Mouse (Mus musculus): ENCODE measurements around the gene Gpr160. TPM values are rescaled to one million over a fixed set of nuclear protein-coding genes. Genes with fewer than 3 reads are reported as not detected.
A peak's percentile ranks its signal among the peaks of the same experiment; 100 is the strongest.

The Gpr160 gene
- polyA plus RNA-seq (2015; fragmentation: Nextera tagmentation; extraction: Ambion mirVana) = 21.2 and 21.5 TPM in 2 replicates

- H3K9me3 ChIP-seq (ENCODE audit: control insufficient read depth, low read length) = no peaks in the 10 kb centered on the region
- H3K4me1 ChIP-seq (replicated peaks; ENCODE audit: control insufficient read depth, insufficient read depth) = no peaks in the 10 kb centered on the region
- DNase-seq (ENCODE audit: low spot score) = peak; percentile 86
- no peaks in the 10 kb centered on the region for H3K27me3 ChIP-seq (ENCODE audit: control insufficient read depth, insufficient read depth, low read length)
- H3K9ac ChIP-seq (ENCODE audit: low read length) = peak within 1 kb of the TSS; percentile 74
- WGBS = under 1% methylated on average over 65 of the region's 75 CpGs
- peak; percentile 97 for ATAC-seq (ENCODE audit: low FRiP score, low TSS enrichment)
- H3K36me3 ChIP-seq (ENCODE audit: control insufficient read depth, insufficient read depth, low read length) = no peaks in the 10 kb centered on the region
- peak within 1 kb of the TSS; percentile 93 for H3K4me2 ChIP-seq (replicated peaks; ENCODE audit: low read depth)
- TF ChIP-seq CTCF (IDR thresholded peaks at IDR 0.05; ENCODE audit: low read depth) = peak; percentile 74
- TF ChIP-seq EP300 (optimal IDR thresholded peaks at IDR 0.05) = no peak
- peak within 1 kb of the TSS; percentile 60 for H3K4me3 ChIP-seq (ENCODE audit: low read depth, low read length)
- H3K27ac ChIP-seq (replicated peaks) = peak within 1 kb of the TSS; percentile 93
Measured at GRCm38 (mm10) chr3:30855604-30856458, at the start of gene Gpr160. TSS of gene Gpr160 (plus strand) at chr3:30855950.

DNA sequence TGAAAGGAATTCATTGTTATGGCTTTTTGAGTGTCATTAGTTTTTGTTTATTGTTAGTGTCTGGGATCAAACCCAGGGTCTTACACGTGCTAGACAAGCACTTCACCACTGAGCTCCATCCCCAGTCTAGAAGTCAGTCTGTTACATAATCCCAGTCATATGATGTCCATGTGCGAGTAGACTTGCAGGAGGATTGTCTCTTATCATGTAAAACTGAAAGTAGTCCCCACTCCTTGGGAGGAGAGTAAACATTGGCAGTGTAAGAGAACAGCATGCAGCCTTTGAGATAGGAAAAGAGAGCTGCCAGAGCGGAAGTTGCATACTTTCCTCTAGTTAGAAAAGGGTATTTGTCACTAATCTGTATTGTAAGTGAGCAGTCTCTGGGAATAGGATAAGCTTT, 42.9 kb upstream of the Gpr160 start:
- Histone ChIP-seq H3K27me3 (ENCODE audit: control insufficient read depth, insufficient read depth, low read length) (no peaks in the 10 kb centered on the region), H3K36me3 (ENCODE audit: control insufficient read depth, insufficient read depth, low read length) (peaks cover 8% of the 10 kb centered on the region; the same call in 1 of the 2 replicates), H3K27ac (replicated peaks) (no peak overlapping the region), H3K9ac (ENCODE audit: low read length) (no peak overlapping the region), H3K4me3 (ENCODE audit: low read depth, low read length) (no peak overlapping the region), H3K4me1 (replicated peaks; ENCODE audit: control insufficient read depth, insufficient read depth) (no peaks in the 10 kb centered on the region), H3K4me2 (replicated peaks; ENCODE audit: low read depth) (no peak overlapping the region), H3K9me3 (ENCODE audit: control insufficient read depth, low read length) (no peaks in the 10 kb centered on the region)
- TF ChIP-seq CTCF (IDR thresholded peaks at IDR 0.05; ENCODE audit: low read depth) (no peak), EP300 (optimal IDR thresholded peaks at IDR 0.05) (no peak)
- 58% methylated on average over 3 of the region's 3 CpGs for WGBS
- peak; percentile 20 for DNase-seq (ENCODE audit: low spot score)
- peak; percentile 93 for ATAC-seq (ENCODE audit: low FRiP score, low TSS enrichment)

DNA sequence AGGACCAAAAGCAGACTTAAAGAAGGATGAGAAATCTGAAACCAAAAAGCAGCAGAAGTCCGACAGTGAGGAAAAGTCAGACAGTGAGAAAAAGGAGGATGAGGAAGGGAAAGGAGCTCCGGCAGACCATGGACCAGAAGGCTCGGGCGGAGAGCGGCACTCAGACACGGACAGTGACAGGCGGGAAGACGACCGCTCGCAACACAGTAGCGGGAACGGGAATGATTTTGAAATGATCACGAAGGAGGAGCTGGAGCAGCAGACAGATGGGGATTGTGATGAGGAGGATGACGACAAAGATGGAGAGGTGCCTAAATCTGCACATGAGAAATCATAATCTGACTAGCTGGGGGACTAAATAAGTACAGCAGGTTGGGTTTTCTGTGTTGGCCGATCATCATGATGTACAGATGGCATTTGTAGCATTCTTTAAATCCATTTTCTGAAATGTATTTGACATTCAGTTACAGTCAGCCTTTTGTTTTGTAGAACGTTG, 37.1 kb upstream of the Gpr160 start:
- Histone ChIP-seq H3K9me3 (ENCODE audit: control insufficient read depth, low read length) (no peaks in the 10 kb centered on the region), H3K27ac (replicated peaks) (no peak overlapping the region), H3K4me3 (ENCODE audit: low read depth, low read length) (no peak overlapping the region), H3K9ac (ENCODE audit: low read length) (no peak overlapping the region), H3K4me1 (replicated peaks; ENCODE audit: control insufficient read depth, insufficient read depth) (no peaks in the 10 kb centered on the region), H3K27me3 (ENCODE audit: control insufficient read depth, insufficient read depth, low read length) (no peaks in the 10 kb centered on the region), H3K36me3 (ENCODE audit: control insufficient read depth, insufficient read depth, low read length) (peaks cover 5% of the 10 kb centered on the region; the same call in 1 of the 2 replicates), H3K4me2 (replicated peaks; ENCODE audit: low read depth) (no peak overlapping the region)
- no peak for TF ChIP-seq CTCF (IDR thresholded peaks at IDR 0.05; ENCODE audit: low read depth)
- TF ChIP-seq EP300 (optimal IDR thresholded peaks at IDR 0.05) = no peak
- 96% methylated on average over 16 of the region's 16 CpGs for WGBS
- DNase-seq (ENCODE audit: low spot score) (no peak), ATAC-seq (ENCODE audit: low FRiP score, low TSS enrichment) (no peak)

DNA sequence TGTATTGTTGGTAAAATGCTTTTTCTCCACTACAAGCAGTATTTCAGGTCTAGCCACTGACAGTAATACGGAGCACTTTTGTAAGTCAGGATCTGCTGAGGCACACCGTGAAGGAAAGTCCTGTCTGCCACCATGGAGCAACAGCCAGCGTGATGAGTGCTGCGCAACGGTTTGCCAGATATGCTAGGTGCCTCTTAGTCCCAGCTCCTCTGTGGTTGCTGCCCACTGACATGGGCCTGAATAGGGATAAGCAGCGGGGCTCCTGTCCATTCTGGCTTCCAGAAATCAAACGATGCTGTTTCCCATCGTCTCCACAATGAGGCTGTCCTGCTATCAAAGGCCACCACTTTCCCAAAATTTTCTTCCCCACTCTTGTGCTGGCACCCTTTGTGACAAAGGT, 33.6 kb upstream of the Gpr160 start:
- Histone ChIP-seq H3K9me3 (ENCODE audit: control insufficient read depth, low read length) (no peaks in the 10 kb centered on the region), H3K4me3 (ENCODE audit: low read depth, low read length) (no peak overlapping the region), H3K27ac (replicated peaks) (no peak overlapping the region), H3K4me1 (replicated peaks; ENCODE audit: control insufficient read depth, insufficient read depth) (no peaks in the 10 kb centered on the region), H3K4me2 (replicated peaks; ENCODE audit: low read depth) (no peak overlapping the region), H3K27me3 (ENCODE audit: control insufficient read depth, insufficient read depth, low read length) (no peaks in the 10 kb centered on the region), H3K36me3 (ENCODE audit: control insufficient read depth, insufficient read depth, low read length) (peaks cover 3% of the 10 kb centered on the region; the same call in 1 of the 2 replicates), H3K9ac (ENCODE audit: low read length) (no peak overlapping the region)
- WGBS = 88% methylated on average over 8 of the region's 8 CpGs
- TF ChIP-seq EP300 (optimal IDR thresholded peaks at IDR 0.05) (no peak), CTCF (IDR thresholded peaks at IDR 0.05; ENCODE audit: low read depth) (no peak)
- ATAC-seq (ENCODE audit: low FRiP score, low TSS enrichment) (no peak), DNase-seq (ENCODE audit: low spot score) (no peak)

- H3K9me3 ChIP-seq (ENCODE audit: control insufficient read depth, low read length) = no peaks in the 10 kb centered on the region
- H3K36me3 ChIP-seq (ENCODE audit: control insufficient read depth, insufficient read depth, low read length) = no peaks in the 10 kb centered on the region
- no peaks in the 10 kb centered on the region for H3K4me1 ChIP-seq (replicated peaks; ENCODE audit: control insufficient read depth, insufficient read depth)
- TF ChIP-seq EP300 (optimal IDR thresholded peaks at IDR 0.05) (no peak), CTCF (IDR thresholded peaks at IDR 0.05; ENCODE audit: low read depth) (no peak)
- H3K9ac ChIP-seq (ENCODE audit: low read length) = no peak overlapping the region
- no peaks in the 10 kb centered on the region for H3K27me3 ChIP-seq (ENCODE audit: control insufficient read depth, insufficient read depth, low read length)
- H3K4me3 ChIP-seq (ENCODE audit: low read depth, low read length) = no peak overlapping the region
- no peak overlapping the region for H3K4me2 ChIP-seq (replicated peaks; ENCODE audit: low read depth)
- DNase-seq (ENCODE audit: low spot score) (no peak), ATAC-seq (ENCODE audit: low FRiP score, low TSS enrichment) (no peak)
- H3K27ac ChIP-seq (replicated peaks) = no peak overlapping the region
- 86% methylated on average over 5 of the region's 5 CpGs for WGBS
Measured at GRCm38 (mm10) chr3:30826069-30826468, 29.7 kb upstream of the Gpr160 start.
